Mouse (Mus musculus) gastrocnemius, adult 2 months (tissue): ENCODE results near the gene Ascc1. TPM values are rescaled to one million over a fixed set of nuclear protein-coding genes. Genes with fewer than 3 reads are reported as not detected.
"Not testable (repeated sequence)": the region's sequence is repeated elsewhere in the genome, so short reads cannot be mapped to it uniquely, and the experiment has no call there.

Experiments used
- DNase-seq: peaks from one replicate; pipeline ENCODE4 v3.0.0; 2022
- H3K27ac ChIP-seq: fragments of 200-600 bp; 2 replicates; pipeline ENCODE4 v1.8.1; 2022; ENCODE audit warnings: mild to moderate bottlenecking
- H3K4me3 ChIP-seq: fragments of 200-600 bp; 2 replicates; pipeline ENCODE4 v1.8.1; 2022; ENCODE audit warnings: mild to moderate bottlenecking, moderate library complexity
- CTCF ChIP-seq: fragments of 200-600 bp; IDR thresholded peaks from 2 replicates; pipeline ENCODE4 v1.8.1; 2022; ENCODE audit warnings: antibody characterized with exemption, mild to moderate bottlenecking, moderate library complexity
- intact Hi-C: fragments of 180-260 bp; cut with DNase I; formaldehyde crosslinking; loops from one replicate; pipeline ENCODE4 v1.15.1; 2025
- total RNA-seq, 2 experiments: library from RNA; stranded (reverse); gene quantifications; 2 replicates each; pipeline ENCODE4 v1.2.3; 2021

The Ascc1 gene
- total RNA-seq, 2 experiments from 2014 or later, result 13.6 to 14.6 TPM

DNA sequence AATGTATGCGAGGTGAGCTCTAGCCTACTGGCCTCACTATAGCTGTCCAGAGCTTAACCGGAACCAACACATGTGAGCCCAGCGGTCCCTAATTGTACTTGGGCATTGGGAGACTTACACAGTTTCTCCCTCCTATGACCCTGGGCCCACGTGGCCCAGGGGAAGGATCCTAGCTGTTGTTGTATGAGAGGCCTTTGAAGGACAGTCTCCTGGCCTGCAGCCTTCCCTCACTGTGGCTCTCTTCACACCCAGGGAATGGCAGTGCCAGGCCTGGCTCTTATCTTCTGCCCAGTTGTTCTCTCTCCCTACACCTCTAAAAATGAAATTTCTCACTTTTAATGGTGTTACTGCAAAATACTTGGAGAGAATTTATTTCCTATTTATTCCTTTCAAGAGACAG, 114.4 kb downstream of the Ascc1 start:
- intact Hi-C loops, result no loop called here
- DNase-seq, result no peak

DNA sequence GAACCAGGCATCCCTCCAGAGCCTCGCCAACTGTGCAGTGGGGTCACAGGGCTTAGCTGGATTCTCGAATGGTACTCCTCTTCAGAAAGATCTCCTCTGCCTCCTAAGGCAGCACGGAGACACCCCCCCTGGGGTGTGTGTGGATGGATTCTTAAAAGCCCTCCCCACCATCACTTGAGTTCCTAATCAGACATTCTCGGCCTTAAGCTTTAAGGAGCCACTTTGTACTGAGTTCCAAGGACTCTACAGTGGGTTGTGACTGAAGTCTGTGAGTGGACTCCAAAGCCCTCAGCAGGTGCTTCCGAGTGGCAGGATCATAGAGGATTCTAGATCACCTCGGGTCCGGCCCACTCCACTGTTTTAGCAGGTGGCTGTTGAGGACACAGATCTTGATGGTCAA, 115.9 kb downstream of the Ascc1 start:
- Histone ChIP-seq H3K27ac (no peak overlapping the region), H3K4me3 (no peak overlapping the region)
- intact Hi-C loops, result no loop called here
- no peak for TF ChIP-seq CTCF
- DNase-seq, result no peak

More for the DNA sequence above, 114.4 kb downstream of the Ascc1 start:
- Histone ChIP-seq H3K4me3 (no peak overlapping the region), H3K27ac (no peak overlapping the region)
- no peak for TF ChIP-seq CTCF

DNA sequence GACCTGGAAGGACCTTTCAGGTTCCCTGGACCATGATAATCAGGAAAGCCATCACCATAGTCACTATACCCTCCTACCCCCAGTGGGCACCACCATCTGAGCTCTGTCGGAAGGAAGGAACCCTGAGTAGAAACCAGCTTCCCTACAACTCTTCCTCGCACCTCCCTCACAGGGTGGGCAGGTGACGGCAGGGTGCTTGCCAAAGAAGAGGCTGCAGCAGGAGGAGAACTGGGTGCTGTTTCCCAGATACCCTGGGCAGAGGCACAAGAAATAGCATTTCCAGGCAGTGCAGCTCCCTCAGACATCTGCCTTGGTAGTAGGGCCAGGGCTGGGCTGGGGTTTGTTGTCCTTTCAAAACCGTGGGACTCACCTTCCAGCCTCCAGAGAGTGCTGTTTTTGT, 118.0 kb downstream of the Ascc1 start:
- Histone ChIP-seq H3K27ac (no peak overlapping the region), H3K4me3 (no peak overlapping the region)
- TF ChIP-seq CTCF, result no peak
- intact Hi-C loops, result no loop called here
- DNase-seq, result no peak

DNA sequence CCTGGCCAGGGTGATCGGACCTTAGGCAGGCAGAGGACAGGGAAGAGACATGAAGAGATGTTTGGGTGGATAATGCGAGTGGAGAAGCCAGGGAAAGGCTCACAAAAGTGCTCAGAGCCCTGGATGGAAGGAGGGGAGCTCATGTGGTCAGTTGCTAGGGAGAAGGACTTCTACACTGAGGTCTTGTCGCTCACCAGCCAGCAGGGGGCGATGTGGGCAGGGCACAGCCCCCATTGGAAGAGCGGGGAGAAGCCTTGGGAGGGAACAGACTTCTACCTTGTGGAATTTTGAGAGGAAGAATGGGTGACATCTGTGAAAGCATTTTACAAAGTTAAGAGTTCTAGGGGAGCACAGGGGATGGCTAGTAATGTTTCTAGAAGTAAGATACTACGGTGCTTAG, 121.5 kb downstream of the Ascc1 start:
- DNase-seq, result peak; percentile 35
- no peak overlapping the region for H3K4me3 ChIP-seq
- intact Hi-C loops, result no loop called here
- TF ChIP-seq CTCF, result peak; percentile 58
- H3K27ac ChIP-seq, result no peak overlapping the region

DNA sequence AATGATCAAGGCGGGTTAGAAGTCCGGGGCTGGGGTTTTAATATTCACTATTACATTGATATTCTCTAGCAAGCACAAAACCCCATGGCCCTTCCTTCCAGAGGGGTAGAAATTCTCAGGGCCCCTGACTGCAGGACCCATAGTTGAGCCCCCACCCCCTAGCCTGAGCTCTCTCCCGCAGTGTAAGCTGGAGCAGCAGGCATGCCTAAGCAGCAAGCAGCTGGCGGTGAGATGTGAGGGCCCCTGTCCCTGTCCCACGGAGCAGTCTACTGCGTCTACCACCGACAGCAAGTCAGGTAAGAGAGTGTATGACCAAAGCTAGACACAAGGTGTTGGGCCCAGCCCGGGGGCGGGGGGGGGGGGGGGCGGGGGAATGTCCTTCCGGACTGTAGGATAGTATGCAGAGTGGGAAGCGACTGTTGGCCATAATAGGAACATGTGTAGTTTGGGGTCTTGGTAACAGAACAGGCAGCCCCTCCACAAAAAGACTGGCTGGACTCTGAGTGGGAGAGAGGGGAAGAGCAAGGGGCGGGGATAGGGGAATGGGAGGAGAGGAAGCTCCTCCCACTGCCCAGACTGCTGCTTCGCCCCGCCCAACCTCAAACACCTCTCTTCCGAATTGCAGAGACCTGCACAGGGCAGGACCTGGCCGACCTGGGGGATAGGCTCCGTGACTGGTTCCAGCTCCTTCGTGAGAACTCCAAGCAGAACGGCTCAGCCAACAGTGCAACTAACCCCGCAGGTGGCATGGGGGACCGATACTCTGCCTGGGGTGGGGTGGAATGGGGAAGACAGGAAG, 123.1 kb downstream of the Ascc1 start:
- Histone ChIP-seq H3K27ac (no peak overlapping the region), H3K4me3 (no peak overlapping the region)
- no peak for TF ChIP-seq CTCF
- intact Hi-C loops, result no loop called here
- DNase-seq, result no peak

DNA sequence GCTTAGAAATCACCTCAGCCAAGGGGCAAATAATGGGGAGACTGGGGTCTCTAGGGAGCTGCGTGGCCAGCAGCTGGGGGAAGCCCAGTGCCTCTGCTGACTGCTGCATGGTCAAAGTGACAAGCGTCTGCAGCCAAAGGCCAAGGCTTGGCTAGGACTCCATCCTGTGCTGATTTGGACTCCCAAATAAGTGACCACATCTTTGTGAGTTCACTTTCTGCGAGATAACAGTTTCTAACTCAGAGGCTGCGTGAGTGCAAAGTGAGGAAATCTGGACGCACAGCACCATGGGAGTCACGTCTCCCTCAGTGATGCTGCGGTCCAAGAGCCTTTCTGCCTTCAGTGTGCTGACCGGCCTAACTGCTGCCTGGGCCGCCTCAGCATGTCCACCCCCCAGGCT, 125.7 kb downstream of the Ascc1 start:
- DNase-seq, result no peak
- no peak overlapping the region for H3K4me3 ChIP-seq
- no peak overlapping the region for H3K27ac ChIP-seq
- intact Hi-C loops, result no loop called here
- no peak for TF ChIP-seq CTCF

DNA sequence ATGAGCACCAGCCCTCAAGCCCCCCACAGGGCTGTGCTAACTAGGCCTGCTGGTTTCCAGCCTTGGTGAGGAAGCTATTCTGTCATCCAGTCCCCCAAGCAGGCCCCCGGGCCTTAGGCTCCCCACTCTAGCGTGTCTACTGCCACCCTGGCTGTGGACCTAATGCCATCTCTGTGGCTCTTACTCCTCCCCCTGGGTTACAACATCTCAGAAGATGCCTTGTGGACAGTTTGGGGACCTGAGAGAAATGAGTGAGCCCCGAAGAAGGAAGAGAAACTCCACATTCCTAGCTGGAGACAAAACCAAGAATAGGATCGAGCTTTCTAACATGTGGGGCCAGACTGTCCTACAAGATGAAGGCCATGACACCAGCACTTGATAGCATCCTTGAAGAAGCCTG, 127.9 kb downstream of the Ascc1 start:
- no peak for DNase-seq
- intact Hi-C loops, result no loop called here
- no peak for TF ChIP-seq CTCF
- no peak overlapping the region for H3K27ac ChIP-seq
- no peak overlapping the region for H3K4me3 ChIP-seq

DNA sequence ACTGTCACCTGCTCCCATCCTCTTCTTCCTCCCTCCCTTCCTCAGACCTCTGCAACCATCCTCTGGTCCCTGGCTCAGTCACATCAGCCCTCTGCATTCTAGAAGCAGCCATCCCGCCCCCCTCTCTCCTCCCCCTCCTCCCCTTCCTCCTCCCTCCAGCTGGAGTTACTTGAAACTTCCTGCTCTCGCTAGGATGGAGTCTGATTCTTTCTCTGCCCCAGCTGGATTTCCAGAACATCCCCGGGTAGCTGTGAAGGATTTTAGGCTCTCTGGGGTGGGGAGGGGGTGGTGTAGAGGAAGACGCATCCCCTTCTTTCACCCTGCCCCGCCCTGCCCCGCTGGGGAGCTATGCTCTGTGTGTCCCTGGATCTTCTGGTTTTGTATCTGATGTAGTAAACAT, 130.9 kb downstream of the Ascc1 start:
- no peak overlapping the region for H3K4me3 ChIP-seq
- TF ChIP-seq CTCF, result no peak
- intact Hi-C loops, result no loop called here
- no peak for DNase-seq
- no peak overlapping the region for H3K27ac ChIP-seq

DNA sequence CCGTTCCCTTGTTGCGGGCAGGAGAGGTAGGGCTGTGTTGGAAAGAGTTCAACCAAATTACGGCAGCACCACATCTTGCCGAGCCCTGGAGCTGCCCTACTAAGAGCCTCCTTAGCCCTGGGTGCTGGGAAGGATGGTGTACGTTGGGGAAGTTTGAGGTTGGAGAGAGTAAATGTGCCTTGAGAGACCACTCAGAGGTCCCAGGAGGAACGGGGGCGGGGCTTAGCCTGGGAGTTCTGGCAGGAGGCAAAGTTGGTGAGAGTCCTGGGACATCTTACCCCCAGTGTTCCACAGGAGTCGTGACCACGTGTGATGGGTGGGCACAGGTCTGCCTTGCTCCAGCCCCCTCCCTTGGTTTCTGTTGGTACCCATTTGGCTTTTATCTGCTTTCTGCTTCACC, 131.6 kb downstream of the Ascc1 start:
- intact Hi-C loops, result no loop called here
- TF ChIP-seq CTCF, result no peak
- no peak overlapping the region for H3K4me3 ChIP-seq
- no peak overlapping the region for H3K27ac ChIP-seq
- DNase-seq, result no peak

DNA sequence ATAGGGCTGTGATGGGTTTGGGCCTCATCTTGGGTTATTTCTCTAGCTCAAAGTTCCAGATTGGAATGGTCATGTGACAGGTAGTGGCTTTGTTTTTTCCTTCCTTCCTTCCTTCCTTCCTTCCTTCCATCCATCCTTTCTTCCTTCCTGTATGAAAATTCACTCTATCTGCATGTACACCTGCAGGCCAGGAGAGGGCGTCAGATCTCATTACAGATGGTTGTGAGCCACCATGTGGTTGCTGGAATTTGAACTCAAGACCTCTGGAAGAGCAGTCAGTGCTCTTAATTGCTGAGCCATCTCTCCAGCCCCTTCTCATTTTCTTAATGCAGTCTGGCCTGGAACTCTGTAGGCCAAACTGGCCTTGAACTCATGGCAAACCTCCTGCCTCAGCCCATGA, 133.4 kb downstream of the Ascc1 start:
- DNase-seq, intact Hi-C loops, H3K4me3 ChIP-seq, H3K27ac ChIP-seq: not testable (repeated sequence)

DNA sequence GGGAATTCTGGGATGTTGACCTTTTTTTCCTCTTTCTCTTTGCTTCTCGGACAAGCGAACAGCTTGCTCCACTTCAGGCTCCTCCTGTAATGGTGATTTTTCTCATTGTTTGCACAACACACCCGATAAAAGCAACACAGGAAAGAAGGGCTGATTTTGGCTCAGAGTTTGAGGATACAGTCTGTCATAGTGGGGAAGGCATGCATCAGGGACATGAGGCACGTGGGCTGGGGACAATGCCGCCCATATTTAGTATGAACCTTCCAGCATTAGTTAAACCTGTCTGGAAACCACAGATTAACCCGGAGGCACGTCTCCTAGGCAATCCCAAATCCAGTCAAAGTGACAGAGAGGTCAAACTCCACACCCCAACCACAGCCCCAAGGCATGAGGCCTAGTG, 134.3 kb downstream of the Ascc1 start:
- no peak for DNase-seq
- H3K27ac ChIP-seq, result no peak overlapping the region
- intact Hi-C loops, result no loop called here
- TF ChIP-seq CTCF, result no peak
- H3K4me3 ChIP-seq, result no peak overlapping the region

DNA sequence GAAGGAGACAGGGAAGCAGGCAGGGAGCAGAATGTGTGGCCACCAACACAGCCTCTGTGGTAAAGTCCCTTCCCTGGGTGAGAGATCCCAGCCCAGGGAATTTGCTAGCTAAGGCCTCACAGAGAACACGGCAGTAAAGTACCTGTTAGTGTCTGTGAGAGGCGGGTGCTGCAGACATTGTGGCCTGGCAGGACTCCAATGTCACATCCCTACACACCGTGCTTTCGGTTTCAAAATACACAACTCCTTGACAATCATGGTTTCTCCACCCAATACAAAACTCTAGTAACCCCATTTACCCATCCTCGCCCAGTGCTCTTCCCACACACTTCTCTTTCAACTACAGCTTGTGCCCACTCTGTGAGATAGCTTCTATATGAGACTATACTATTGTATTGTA, 136.1 kb downstream of the Ascc1 start:
- intact Hi-C loops, result no loop called here
- H3K4me3 ChIP-seq, result no peak overlapping the region
- no peak for DNase-seq
- no peak for TF ChIP-seq CTCF
- no peak overlapping the region for H3K27ac ChIP-seq

DNA sequence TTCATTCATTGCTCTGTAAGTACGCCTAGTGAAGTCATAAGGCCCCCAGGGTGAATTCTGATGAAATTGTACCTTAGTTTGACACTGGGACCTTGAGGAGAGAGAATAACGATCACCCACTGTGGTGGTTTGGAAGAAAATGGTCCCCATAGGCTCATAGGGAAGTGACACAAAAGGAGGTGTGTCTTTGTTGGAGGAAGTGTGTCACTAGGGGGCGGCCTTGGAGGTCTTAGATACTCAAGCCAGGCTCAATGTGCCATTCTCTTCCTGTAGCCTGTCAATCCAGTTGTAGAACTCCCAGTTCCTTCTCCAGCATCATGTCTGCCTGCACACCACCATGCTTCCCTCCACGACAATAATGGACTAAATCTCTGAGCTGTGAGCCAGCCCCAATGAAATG, 138.1 kb downstream of the Ascc1 start:
- TF ChIP-seq CTCF, result no peak
- intact Hi-C loops, result no loop called here
- no peak overlapping the region for H3K27ac ChIP-seq
- no peak overlapping the region for H3K4me3 ChIP-seq
- no peak for DNase-seq

DNA sequence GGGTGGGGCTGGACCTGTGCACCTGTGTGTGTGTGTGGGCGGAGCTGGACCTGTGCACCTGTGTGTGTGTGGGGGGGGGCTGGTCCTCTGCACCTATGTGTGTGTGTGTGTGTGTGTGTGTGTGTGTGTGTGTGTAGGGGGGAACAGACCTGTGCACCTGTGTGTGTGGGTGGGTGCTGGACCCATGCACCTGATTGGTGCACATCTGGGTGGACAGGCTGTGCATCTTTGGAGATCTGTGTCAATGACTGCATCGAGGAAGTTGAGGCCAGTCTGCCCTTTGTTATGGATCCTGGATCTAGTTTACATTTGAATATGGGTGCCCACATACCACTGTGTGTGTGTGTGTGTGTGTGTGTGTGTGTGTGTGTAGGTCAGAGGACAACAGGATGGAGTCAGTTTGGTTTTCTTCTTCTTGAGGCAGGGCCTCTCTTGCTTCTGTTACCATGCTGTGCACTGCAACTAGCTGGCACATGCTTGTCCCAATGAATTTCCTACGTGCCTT, 139.1 kb downstream of the Ascc1 start:
- Histone ChIP-seq H3K27ac (no peak overlapping the region), H3K4me3 (no peak overlapping the region)
- no peak for DNase-seq
- no peak for TF ChIP-seq CTCF
- intact Hi-C loops, result no loop called here

DNA sequence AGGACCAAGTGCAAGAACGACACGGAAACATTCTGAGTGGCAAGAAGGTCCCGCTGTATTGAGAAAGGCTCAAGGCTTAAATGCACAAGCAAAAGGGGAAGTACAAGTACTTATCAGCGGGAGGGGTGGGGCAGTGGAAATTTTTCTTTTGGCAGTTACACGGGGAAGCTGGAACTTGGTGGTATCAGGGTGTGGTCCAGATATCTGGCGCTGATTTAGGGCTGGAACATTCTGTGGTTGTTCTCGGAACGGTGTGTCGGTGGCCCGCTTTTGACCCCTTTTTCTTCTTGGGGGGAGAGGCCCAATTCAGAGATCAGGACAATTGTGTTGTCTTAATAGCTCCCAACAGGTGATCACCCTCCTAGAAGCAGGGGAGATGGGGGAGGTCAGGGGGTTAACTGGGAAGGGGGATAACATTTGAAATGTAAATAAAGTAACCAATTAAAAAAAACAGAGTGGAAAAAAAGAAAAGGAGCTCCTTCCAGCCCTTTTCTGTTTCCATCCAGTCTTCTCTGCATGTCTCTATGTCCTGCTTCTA, 145.0 kb downstream of the Ascc1 start:
- H3K27ac ChIP-seq, result peak overlapping the region; percentile 44; the same call in 1 of the 2 replicates
- not testable (repeated sequence) for DNase-seq, H3K4me3 ChIP-seq
- intact Hi-C loops, result loop anchor here (1.0 to 2.0 kb wide), 3 partner anchors 43 to 97 kb away; no protein-coding TSS in a partner anchor
